ENCODE assay signal across 8 mouse cellular contexts in the genomic region with DNA sequence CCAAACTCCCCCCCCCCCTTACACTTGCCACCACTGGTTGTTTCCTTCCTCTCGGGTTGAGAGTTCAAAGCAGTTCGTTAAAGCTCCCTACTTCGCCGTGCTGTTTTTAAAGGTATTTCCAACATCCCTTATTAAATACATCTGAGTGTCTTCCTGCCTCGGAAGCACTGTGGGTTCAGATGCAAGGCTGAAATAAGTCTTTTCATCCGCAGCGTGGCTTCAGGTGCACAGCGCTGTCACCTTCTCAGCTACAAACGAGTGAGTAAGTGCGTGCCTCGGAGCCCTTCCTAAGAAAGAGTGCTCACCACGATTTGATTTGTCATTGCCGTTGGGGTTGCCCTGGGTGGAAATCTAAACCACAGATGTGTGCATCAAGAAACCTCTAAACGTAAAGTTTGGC. TPM values are rescaled to one million over a fixed set of nuclear protein-coding genes. Genes with fewer than 3 reads are reported as not detected.
DNase-seq lines count a peak whose midpoint lies in the region; ATAC-seq lines count a peak whose summit lies in the region.

A gene (minus strand): TSS at position 266 of the 400 bp plus-strand sequence.

- peak within 1 kb of the TSS; percentile 89 for H3K27ac ChIP-seq in forebrain, embryonic 15.5 days (replicated peaks)
- peak within 1 kb of the TSS; percentile 94 for H3K27ac ChIP-seq in hindbrain, embryonic 12.5 days
- H3K27ac ChIP-seq in liver, embryonic 13.5 days = peak within 1 kb of the TSS; percentile 98

- peak in 1 of 2 experiments; percentile 6 for DNase-seq in left cerebral cortex, adult 18-20 months (ENCODE audit: low spot score in 2 of 2)
- DNase-seq in left cerebral cortex, adult 9 months (ENCODE audit: low spot score in 2 of 2) = no peak
- no peak for DNase-seq in adrenal gland, adult 8-10 months
- peak; percentile 44 for DNase-seq in liver, embryonic 13.5 days
- DNase-seq in urinary bladder, postnatal 4 days (ENCODE audit: low spot score in 2 of 2) = no peak

- H3K9me3 ChIP-seq in forebrain, embryonic 15.5 days = no peaks in the 10 kb centered on the region
- H3K9me3 ChIP-seq in hindbrain, embryonic 12.5 days (replicated peaks) = no peaks in the 10 kb centered on the region
- no peaks in the 10 kb centered on the region for H3K9me3 ChIP-seq in liver, embryonic 13.5 days (replicated peaks)

- no peaks in the 10 kb centered on the region for H3K27me3 ChIP-seq in forebrain, embryonic 15.5 days
- no peaks in the 10 kb centered on the region for H3K27me3 ChIP-seq in hindbrain, embryonic 12.5 days
- no peaks in the 10 kb centered on the region for H3K27me3 ChIP-seq in liver, embryonic 13.5 days

- under 1% methylated on average over 14 of the region's 14 CpGs for WGBS in forebrain, embryonic 15.5 days
- WGBS in hindbrain, embryonic 12.5 days = under 1% methylated on average over 14 of the region's 14 CpGs
- under 1% methylated on average over 14 of the region's 14 CpGs for WGBS in liver, embryonic 13.5 days (ENCODE audit: insufficient replicate concordance)

- H3K4me2 ChIP-seq in forebrain, embryonic 15.5 days (replicated peaks) = peak within 1 kb of the TSS; percentile 75
- H3K4me2 ChIP-seq in hindbrain, embryonic 12.5 days (replicated peaks) = peak within 1 kb of the TSS; percentile 79
- H3K4me2 ChIP-seq in liver, embryonic 13.5 days = peak within 1 kb of the TSS; percentile 74

- peaks cover 30% of the 10 kb centered on the region for H3K4me1 ChIP-seq in forebrain, embryonic 15.5 days
- peaks cover 31% of the 10 kb centered on the region for H3K4me1 ChIP-seq in hindbrain, embryonic 12.5 days
- peaks cover 54% of the 10 kb centered on the region for H3K4me1 ChIP-seq in liver, embryonic 13.5 days (replicated peaks)

- 0 out of 2 replicates have a peak, but pooled peaks have one; percentile 1 for ATAC-seq in forebrain, embryonic 15.5 days (replicated peaks)
- ATAC-seq in hindbrain, embryonic 12.5 days (ENCODE audit: low FRiP score) = no peak
- ATAC-seq in liver, embryonic 13.5 days (ENCODE audit: low read depth) = peak; percentile 22; the same call in 1 of the 2 replicates
- ATAC-seq in neutrophil, adult 5-6 weeks (ENCODE audit: extremely low read depth, insufficient number of reproducible peaks, low FRiP score, poor library complexity, severe bottlenecking) = no peak; the same call in 1 of the 2 replicates

- H3K4me3 ChIP-seq in forebrain, embryonic 15.5 days = peak within 1 kb of the TSS; percentile 79
- H3K4me3 ChIP-seq in hindbrain, embryonic 12.5 days = peak within 1 kb of the TSS; percentile 89
- H3K4me3 ChIP-seq in liver, embryonic 13.5 days (replicated peaks) = peak within 1 kb of the TSS; percentile 97

- H3K9ac ChIP-seq in forebrain, embryonic 15.5 days (replicated peaks) = peak within 1 kb of the TSS; percentile 71
- peak within 1 kb of the TSS; percentile 88 for H3K9ac ChIP-seq in hindbrain, embryonic 12.5 days
- H3K9ac ChIP-seq in liver, embryonic 13.5 days = peak within 1 kb of the TSS; percentile 99

- H3K36me3 ChIP-seq in forebrain, embryonic 15.5 days = no peaks in the 10 kb centered on the region
- H3K36me3 ChIP-seq in hindbrain, embryonic 12.5 days = no peaks in the 10 kb centered on the region
- H3K36me3 ChIP-seq in liver, embryonic 13.5 days = peaks cover 22% of the 10 kb centered on the region

RNA-seq across cellular contexts. Expression of the gene that starts here (rescaled TPM):
- total RNA-seq in left cerebral cortex, adult 18-20 months (2021) = 10 to 100 TPM; 13.0 to 15.6 TPM
- total RNA-seq in adrenal gland, adult 8-10 months (2022) = 10 to 100 TPM; 15.7 to 23.2 (median 17.6) TPM
- 55.8 and 58.3 TPM in 2 replicates for polyA plus RNA-seq in forebrain, embryonic 15.5 days (2015; fragmentation: Nextera tagmentation; extraction: Ambion mirVana)
- 95.2 and 98.0 TPM in 2 replicates for polyA plus RNA-seq in hindbrain, embryonic 12.5 days (2016; fragmentation: Nextera tagmentation; extraction: Ambion mirVana)
- 247 and 315 TPM in 2 replicates for polyA plus RNA-seq in liver, embryonic 13.5 days (2015; fragmentation: Nextera tagmentation; extraction: Ambion mirVana)
- total RNA-seq in neutrophil, adult 5-6 weeks (2017) = 344 and 351 TPM in 2 replicates

Comparison
In these comparisons a context has a peak if more than half of its experiments do, and no peak if none do; other contexts are left out.
1. RNA of the gene that starts here (total RNA-seq): 344 to 351 TPM in neutrophil, adult 5-6 weeks; 15.7 to 23.2 TPM in adrenal gland, adult 8-10 months and 13.0 to 15.6 TPM in left cerebral cortex, adult 18-20 months; every median in the first group is over 10 times any median in the second.
2. ATAC-seq: peak in forebrain, embryonic 15.5 days (single experiment) and liver, embryonic 13.5 days (single experiment); none in hindbrain, embryonic 12.5 days (single experiment) and neutrophil, adult 5-6 weeks (single experiment).
3. Peak in every context shown above with its lines, with median percentiles within 50 percentile points of each other: H3K27ac ChIP-seq, H3K4me2 ChIP-seq, H3K4me3 ChIP-seq and H3K9ac ChIP-seq.